Mouse (Mus musculus) ES-Bruce4 (cell line): ENCODE data around the gene Etv6. TPM values are rescaled to one million over a fixed set of nuclear protein-coding genes. Genes with fewer than 3 reads are reported as not detected.

Source experiments
- H3K27ac ChIP-seq: 2 replicates; pipeline ENCODE4 v1.5.1; 2012; ENCODE audit warnings: low read length, inconsistent platforms; ENCODE audit not compliant: insufficient read depth
- H3K27me3 ChIP-seq: 2 replicates; pipeline ENCODE4 v1.6.1; 2012; ENCODE audit warnings: mild to moderate bottlenecking, low read length, inconsistent platforms; ENCODE audit not compliant: control insufficient read depth, poor library complexity, insufficient read depth, severe bottlenecking
- H3K36me3 ChIP-seq: 2 replicates; pipeline ENCODE4 v1.6.1; 2012; ENCODE audit warnings: inconsistent platforms, mild to moderate bottlenecking, low read length, moderate library complexity; ENCODE audit not compliant: control insufficient read depth, poor library complexity, insufficient read depth, severe bottlenecking
- H3K4me1 ChIP-seq: one replicate; pipeline ENCODE4 v1.8.1; 2011; ENCODE audit warnings: low read length; ENCODE audit not compliant: control insufficient read depth, insufficient read depth
- H3K4me3 ChIP-seq: 2 replicates; pipeline ENCODE4 v1.5.1; 2011; ENCODE audit warnings: low read depth, mild to moderate bottlenecking, low read length
- H3K9ac ChIP-seq: 2 replicates; pipeline ENCODE4 v1.6.1; 2012; ENCODE audit warnings: low read depth, mild to moderate bottlenecking, inconsistent platforms; ENCODE audit not compliant: poor library complexity, severe bottlenecking
- H3K9me3 ChIP-seq: replicated peaks from 2 replicates; pipeline ENCODE4 v1.6.1; 2012; ENCODE audit warnings: mild to moderate bottlenecking, low read length, inconsistent platforms; ENCODE audit not compliant: control insufficient read depth, poor library complexity, insufficient read depth, severe bottlenecking
- CTCF ChIP-seq: IDR thresholded peaks from one replicate; pipeline ENCODE4 v1.8.1; 2011; ENCODE audit warnings: low read depth, low read length
- EP300 ChIP-seq: IDR thresholded peaks from 2 replicates; pipeline ENCODE4 v1.6.1; 2011; ENCODE audit warnings: low read depth, low read length; ENCODE audit not compliant: insufficient read depth
- POLR2A ChIP-seq: IDR thresholded peaks from one replicate; pipeline ENCODE4 v1.8.1; 2011; ENCODE audit warnings: low read length; ENCODE audit not compliant: insufficient read depth
- polyA plus RNA-seq: library from polyadenylated mRNA; stranded (reverse); fragments of >200 nt; gene quantifications from 2 replicates; pipeline ENCODE4 v1.2.4, GENCODE M21; 2011; ENCODE audit warnings: low read depth; ENCODE audit not compliant: missing spikeins, insufficient read depth, insufficient read length

Gene Etv6
- polyA plus RNA-seq, 1 experiment = 19.9 TPM

DNA sequence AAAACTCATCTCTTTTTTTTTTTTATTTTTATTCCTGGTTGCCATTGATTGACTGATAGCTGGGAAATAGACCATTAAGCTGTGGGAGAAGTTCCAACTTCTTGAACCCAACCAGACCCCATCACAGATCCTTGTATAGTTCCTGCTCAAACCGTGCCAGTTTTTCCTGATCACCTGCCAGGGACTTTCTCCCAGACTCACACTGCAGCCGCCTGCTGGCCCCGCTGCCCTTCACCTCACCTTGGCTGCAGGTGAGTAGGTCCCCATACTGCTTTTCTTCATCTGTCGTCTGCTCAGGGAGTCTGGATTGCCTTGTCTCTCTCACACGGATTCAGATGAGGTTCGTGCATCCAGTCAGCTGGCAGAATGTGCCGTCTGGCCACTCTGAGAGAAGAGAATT, 18.1 kb downstream of the Etv6 start:
- Histone ChIP-seq H3K4me3 (no peak overlapping the region), H3K36me3 (peaks cover 2% of the 10 kb centered on the region; the same call in 1 of the 2 replicates), H3K9ac (no peak overlapping the region), H3K27ac (no peak overlapping the region), H3K9me3 (no peaks in the 10 kb centered on the region), H3K27me3 (no peaks in the 10 kb centered on the region), H3K4me1 (peaks cover 2% of the 10 kb centered on the region)
- TF ChIP-seq CTCF (no peak), EP300 (no peak)

DNA sequence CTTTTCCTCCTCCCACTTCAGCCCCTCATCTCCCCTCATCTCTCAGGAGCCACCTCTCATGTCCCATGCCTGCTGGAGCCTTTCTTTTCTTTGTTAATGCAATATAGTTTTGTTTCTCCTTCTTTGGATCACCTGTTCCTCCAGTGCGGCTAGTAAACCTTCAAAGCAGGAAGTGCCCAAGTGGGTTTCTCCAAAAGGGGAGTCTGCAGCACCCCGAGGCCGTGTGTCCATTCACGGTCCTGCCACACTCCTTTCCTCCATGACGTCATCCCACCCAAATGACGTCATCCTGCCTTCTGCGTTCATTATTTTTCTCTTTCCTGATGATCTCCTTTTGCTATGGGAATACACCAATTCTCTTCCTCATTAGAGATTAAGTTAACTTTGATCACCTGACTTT, 20.1 kb downstream of the Etv6 start:
- Histone ChIP-seq H3K27me3 (no peaks in the 10 kb centered on the region), H3K27ac (no peak overlapping the region), H3K4me3 (no peak overlapping the region), H3K36me3 (peaks cover 2% of the 10 kb centered on the region; the same call in 1 of the 2 replicates), H3K9me3 (no peaks in the 10 kb centered on the region), H3K4me1 (no peaks in the 10 kb centered on the region), H3K9ac (no peak overlapping the region)
- TF ChIP-seq EP300 (no peak), POLR2A (no peak), CTCF (no peak)

DNA sequence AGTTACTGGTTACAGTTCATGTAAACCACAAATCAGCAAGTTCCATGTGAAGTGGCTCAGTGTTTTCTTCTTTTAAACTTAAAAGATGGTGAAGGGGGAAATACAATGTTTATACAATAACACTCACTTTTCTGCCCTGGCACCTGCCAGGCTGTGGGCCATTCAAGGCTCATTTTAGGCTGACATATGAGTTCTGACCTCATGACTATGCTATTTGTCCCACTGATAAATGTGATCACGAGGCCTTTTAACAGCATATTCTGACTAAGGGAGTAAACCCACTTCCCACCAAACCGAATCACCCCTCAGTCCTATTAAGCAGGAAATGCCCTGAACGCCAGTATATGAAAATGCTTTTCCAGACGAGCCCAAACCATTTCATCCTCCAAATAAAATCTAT, 23.0 kb downstream of the Etv6 start:
- no peaks in the 10 kb centered on the region for H3K9me3 ChIP-seq
- H3K27me3 ChIP-seq = no peaks in the 10 kb centered on the region
- H3K27ac ChIP-seq = no peak overlapping the region
- H3K9ac ChIP-seq = no peak overlapping the region
- H3K36me3 ChIP-seq = peaks cover 2% of the 10 kb centered on the region; the same call in 1 of the 2 replicates
- H3K4me3 ChIP-seq = no peak overlapping the region
- TF ChIP-seq CTCF = no peak
- no peak for TF ChIP-seq EP300
- TF ChIP-seq POLR2A = no peak
- no peaks in the 10 kb centered on the region for H3K4me1 ChIP-seq

DNA sequence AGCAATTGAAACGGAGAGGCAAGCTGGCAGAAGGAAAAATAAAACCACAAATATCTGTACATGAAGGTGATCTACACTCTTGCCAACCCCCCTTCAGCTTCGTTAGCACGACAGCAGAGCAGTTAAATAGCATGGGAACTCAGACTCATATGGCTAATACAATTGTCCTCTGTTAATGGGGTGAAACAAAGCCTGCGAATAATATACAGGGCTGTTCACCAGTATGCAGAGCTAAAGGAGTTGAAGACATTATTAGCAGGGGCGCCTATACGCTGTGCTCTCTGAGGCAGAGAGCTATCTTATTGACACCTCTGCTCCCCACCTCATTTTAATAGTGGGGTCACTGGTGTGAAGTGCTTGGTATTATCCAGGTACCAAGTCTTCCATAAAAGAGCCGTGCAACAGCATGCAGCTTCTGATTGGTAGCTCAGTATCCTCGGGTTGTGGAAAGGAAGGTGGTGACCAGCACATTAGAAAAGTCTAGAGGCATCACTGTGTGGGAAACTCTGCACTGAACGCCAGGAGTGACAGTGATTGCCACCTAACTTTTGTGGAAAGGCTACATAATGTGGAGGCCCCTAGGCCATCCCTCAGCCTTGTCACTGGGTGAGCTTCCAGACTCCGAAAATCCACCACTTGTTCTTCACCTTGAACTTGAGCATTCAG, 23.5 kb downstream of the Etv6 start:
- Histone ChIP-seq H3K4me1 (no peaks in the 10 kb centered on the region), H3K9ac (no peak overlapping the region), H3K27ac (no peak overlapping the region), H3K4me3 (no peak overlapping the region), H3K27me3 (no peaks in the 10 kb centered on the region), H3K9me3 (no peaks in the 10 kb centered on the region), H3K36me3 (peaks cover 2% of the 10 kb centered on the region; the same call in 1 of the 2 replicates)
- no peak for TF ChIP-seq POLR2A
- no peak for TF ChIP-seq EP300
- TF ChIP-seq CTCF = no peak

DNA sequence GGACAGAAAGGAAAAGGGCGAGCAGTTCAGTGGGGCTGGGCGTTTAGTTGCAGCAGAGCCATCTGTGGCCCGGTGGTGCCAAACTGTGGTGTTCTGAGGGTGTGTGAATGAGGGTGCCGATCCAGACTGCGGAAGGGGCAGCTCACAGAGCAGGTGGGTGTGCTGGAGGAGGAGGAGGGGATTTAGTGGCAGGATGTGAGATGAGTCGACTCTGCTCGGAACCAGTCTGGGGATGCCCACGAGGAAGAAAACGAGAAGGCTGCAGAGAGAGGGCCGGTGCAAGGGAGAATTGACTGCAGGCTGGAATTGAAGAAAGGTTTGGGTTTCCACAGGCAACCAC, 24.0 kb downstream of the Etv6 start:
- Histone ChIP-seq H3K27me3 (no peaks in the 10 kb centered on the region), H3K27ac (no peak overlapping the region), H3K9me3 (no peaks in the 10 kb centered on the region), H3K9ac (no peak overlapping the region), H3K4me1 (no peaks in the 10 kb centered on the region), H3K36me3 (peaks cover 2% of the 10 kb centered on the region; the same call in 1 of the 2 replicates), H3K4me3 (no peak overlapping the region)
- TF ChIP-seq POLR2A (no peak), EP300 (no peak), CTCF (no peak)

DNA sequence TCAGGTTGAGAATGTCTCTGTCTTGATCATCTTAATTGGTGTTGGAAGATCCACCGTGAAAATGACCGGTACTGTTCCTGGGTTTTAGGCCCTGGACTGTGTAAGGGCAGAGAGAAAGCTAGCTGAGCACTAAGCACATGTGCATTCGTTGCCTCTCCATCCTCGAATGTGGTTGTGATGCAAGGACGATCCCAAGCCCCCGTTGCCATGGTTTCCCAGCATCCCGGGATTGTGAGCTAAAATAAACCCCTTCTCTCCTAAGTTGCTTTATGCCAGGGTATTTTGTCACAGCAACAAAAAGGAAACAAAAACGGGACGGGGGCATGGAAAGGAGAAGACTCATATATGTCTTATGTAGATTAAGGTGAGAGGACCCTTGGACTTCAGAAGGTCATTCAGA, 24.5 kb downstream of the Etv6 start:
- no peaks in the 10 kb centered on the region for H3K36me3 ChIP-seq
- H3K4me1 ChIP-seq = no peaks in the 10 kb centered on the region
- no peak overlapping the region for H3K4me3 ChIP-seq
- TF ChIP-seq EP300 (no peak), CTCF (no peak), POLR2A (no peak)
- H3K9ac ChIP-seq = no peak overlapping the region
- no peaks in the 10 kb centered on the region for H3K27me3 ChIP-seq
- no peak overlapping the region for H3K27ac ChIP-seq
- no peaks in the 10 kb centered on the region for H3K9me3 ChIP-seq
